Mouse (Mus musculus) limb, embryonic 15.5 days (tissue): Measurements from ENCODE around the gene Grin3b. TPM values are rescaled to one million over a fixed set of nuclear protein-coding genes. Genes with fewer than 3 reads are reported as not detected.

ENCODE experiments used
- ATAC-seq: fragments of 200-750 bp; cut with Nextera tagmentation; 2 replicates; pipeline ENCODE4 v1.8.0; 2017; ENCODE audit warnings: low read depth, moderate TSS enrichment; ENCODE audit not compliant: insufficient number of reproducible peaks, low FRiP score, low TSS enrichment
- H3K27ac ChIP-seq: fragments of 300-500 bp; sonication (generic); 2 replicates; pipeline ENCODE4 v1.5.1; 2015; ENCODE audit warnings: moderate library complexity, mild to moderate bottlenecking, inconsistent platforms
- H3K27me3 ChIP-seq: fragments of 300-500 bp; sonication (generic); 2 replicates; pipeline ENCODE4 v1.6.1; 2015; ENCODE audit warnings: inconsistent platforms
- H3K36me3 ChIP-seq: fragments of 300-500 bp; sonication (generic); 2 replicates; pipeline ENCODE4 v1.6.1; 2015; ENCODE audit warnings: inconsistent platforms
- H3K4me1 ChIP-seq: fragments of 300-500 bp; sonication (generic); 2 replicates; pipeline ENCODE4 v1.6.1; 2015; ENCODE audit warnings: inconsistent platforms
- H3K4me2 ChIP-seq: fragments of 300-500 bp; sonication (generic); 2 replicates; pipeline ENCODE4 v1.6.1; 2015; ENCODE audit warnings: mild to moderate bottlenecking, inconsistent platforms
- H3K4me3 ChIP-seq: fragments of 300-500 bp; sonication (generic); 2 replicates; pipeline ENCODE4 v1.5.1; 2015; ENCODE audit warnings: mild to moderate bottlenecking, inconsistent platforms
- H3K9ac ChIP-seq: fragments of 300-500 bp; sonication (generic); 2 replicates; pipeline ENCODE4 v1.6.1; 2015; ENCODE audit warnings: inconsistent platforms
- H3K9me3 ChIP-seq: fragments of 300-500 bp; sonication (generic); 2 replicates; pipeline ENCODE4 v1.6.1; 2016; ENCODE audit warnings: inconsistent platforms
- WGBS: fragments of 180-500 bp; shearing (Covaris S2); methylation state at CpG from one replicate; pipeline ENCODE4 v1.1.7; 2015; 5-methylcytosine and 5-hydroxymethylcytosine counted together
- polyA plus RNA-seq: library from polyadenylated mRNA; unstranded; fragments of >200 nt; fragmentation: Nextera tagmentation; extraction: Ambion mirVana; gene quantifications from 2 replicates; pipeline ENCODE4 v1.2.1, GENCODE M21; 2015

Gene Grin3b
- polyA plus RNA-seq, 1 experiment from 2014 or later = 0.64 TPM

DNA sequence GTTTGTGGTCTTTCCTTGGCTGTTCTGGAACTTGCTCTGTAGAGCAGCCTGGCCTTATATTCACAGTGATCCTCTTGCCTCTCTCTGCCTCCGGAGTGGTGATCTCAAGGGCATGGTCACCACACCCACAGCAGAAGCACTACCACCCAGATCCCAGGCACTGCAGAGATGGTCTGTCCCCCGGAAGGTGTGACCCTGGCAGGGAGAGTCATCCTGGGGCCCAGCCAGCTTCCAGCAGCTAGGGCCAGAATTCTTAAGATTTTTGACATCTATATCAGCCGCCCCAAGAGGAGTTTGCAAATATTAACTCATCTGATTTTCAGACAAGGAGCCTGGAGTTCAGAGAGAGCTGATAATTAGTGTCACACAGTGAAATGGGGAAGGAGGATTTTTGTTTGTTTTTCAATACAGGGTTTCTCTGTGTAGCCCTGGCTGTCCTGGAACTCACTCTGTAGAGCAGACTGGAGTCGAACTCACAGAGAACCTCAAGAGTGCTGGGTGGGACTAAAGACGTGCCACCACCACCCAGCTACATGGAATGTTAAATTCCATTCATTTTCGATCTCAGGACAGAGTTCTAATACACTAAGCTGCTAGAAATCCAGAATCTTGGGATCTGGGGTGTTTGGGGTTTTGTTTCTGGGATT, 15.8 kb downstream of the Grin3b start:
- Histone ChIP-seq H3K36me3 (peaks cover 9% of the 10 kb centered on the region), H3K9me3 (no peaks in the 10 kb centered on the region), H3K9ac (0 out of 2 replicates have a peak overlapping the region, but pooled peaks have one; percentile 41), H3K4me3 (peak overlapping the region; percentile 81), H3K27ac (peak overlapping the region; percentile 99), H3K4me1 (peaks cover 62% of the 10 kb centered on the region), H3K27me3 (no peaks in the 10 kb centered on the region), H3K4me2 (peak overlapping the region; percentile 92)
- no peak for ATAC-seq
- 27% methylated on average over 6 of the region's 6 CpGs for WGBS

DNA sequence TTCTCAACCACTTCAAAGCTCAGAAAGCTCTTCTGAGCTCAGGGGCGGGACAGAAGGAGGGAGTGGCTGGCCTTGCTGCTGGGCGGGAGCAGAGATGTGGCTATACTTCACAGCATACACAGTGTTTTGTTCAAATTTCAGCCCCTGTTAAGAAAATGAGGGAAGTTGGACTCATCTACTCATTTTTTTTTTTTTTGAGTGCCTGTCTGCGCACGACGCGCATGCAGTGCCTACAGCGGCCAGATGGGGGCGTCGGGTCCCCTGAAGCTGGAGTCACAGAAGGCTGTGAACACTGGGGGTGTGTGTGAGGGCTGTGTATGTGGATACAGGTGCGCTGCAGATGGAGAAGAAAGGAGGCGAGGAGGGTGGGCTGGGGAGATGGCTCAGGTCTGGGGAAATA, 16.4 kb downstream of the Grin3b start:
- Histone ChIP-seq H3K36me3 (peaks cover 15% of the 10 kb centered on the region), H3K9ac (no peak overlapping the region), H3K4me3 (peak overlapping the region; percentile 61; the same call in 1 of the 2 replicates), H3K27me3 (no peaks in the 10 kb centered on the region), H3K9me3 (no peaks in the 10 kb centered on the region), H3K27ac (peak overlapping the region; percentile 99), H3K4me1 (peaks cover 57% of the 10 kb centered on the region), H3K4me2 (peak overlapping the region; percentile 92)
- 4% methylated on average over 11 of the region's 11 CpGs for WGBS
- ATAC-seq = no peak

GRCm38 (mm10) chr10:79987771-79988505, 17.4 kb downstream of the Grin3b start:
- H3K4me3 ChIP-seq = peak overlapping the region; percentile 61
- H3K36me3 ChIP-seq = peaks cover 22% of the 10 kb centered on the region
- peak overlapping the region; percentile 67 for H3K9ac ChIP-seq
- 9% methylated on average over 27 of the region's 27 CpGs for WGBS
- H3K4me2 ChIP-seq = peak overlapping the region; percentile 92
- ATAC-seq = no peak
- peaks cover 50% of the 10 kb centered on the region for H3K4me1 ChIP-seq
- no peaks in the 10 kb centered on the region for H3K27me3 ChIP-seq
- H3K27ac ChIP-seq = peak overlapping the region; percentile 99
- no peaks in the 10 kb centered on the region for H3K9me3 ChIP-seq

DNA sequence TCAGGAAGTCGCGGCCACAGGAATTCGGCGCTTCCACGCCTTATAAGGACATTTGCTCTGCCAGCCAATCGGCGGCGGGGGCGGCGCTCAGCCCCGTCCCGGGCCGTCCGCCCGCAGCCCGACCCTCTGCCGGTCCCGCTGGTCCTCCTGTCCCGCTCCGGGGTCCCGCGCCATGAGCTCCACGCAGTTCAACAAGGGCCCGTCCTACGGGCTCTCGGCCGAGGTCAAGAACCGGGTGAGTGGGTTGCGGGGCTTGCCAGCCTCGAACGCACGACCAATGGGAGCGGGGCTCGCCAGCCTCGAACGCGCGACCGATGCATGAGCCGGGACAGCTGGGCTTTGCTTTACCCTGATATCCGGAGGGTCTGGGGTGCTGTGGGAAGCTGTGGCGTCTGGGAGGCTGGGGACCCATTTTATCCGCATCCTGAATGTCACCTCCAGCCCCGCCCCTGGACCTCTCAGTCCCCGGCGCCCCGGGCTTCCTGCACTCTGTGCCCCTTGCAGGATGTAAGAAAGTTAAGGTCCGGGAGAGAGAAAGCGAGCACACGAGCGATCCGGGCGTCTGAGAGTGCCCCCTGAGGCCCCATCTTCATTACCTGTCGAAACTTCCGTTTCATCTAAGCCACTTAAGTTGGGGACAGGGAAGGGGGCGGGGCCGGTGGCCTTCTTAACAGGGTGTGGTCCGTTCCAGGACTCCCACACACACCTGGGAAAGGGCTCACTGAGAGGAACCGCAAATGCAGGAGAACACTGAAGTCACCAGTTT, 18.2 kb downstream of the Grin3b start, which contains the start of gene Cnn2:
Gene Cnn2, plus strand, starts transcription at position 79 of the 766 bp plus-strand sequence.
- H3K27me3 ChIP-seq = no peaks in the 10 kb centered on the region
- peak within 1 kb of the TSS; percentile 61 for H3K4me3 ChIP-seq
- no peak for ATAC-seq
- H3K9ac ChIP-seq = peak within 1 kb of the TSS; percentile 67
- peaks cover 43% of the 10 kb centered on the region for H3K4me1 ChIP-seq
- no peaks in the 10 kb centered on the region for H3K9me3 ChIP-seq
- peaks cover 30% of the 10 kb centered on the region for H3K36me3 ChIP-seq
- peak within 1 kb of the TSS; percentile 99 for H3K27ac ChIP-seq
- WGBS = under 1% methylated on average over 59 of the region's 59 CpGs
- peak within 1 kb of the TSS; percentile 92 for H3K4me2 ChIP-seq

DNA sequence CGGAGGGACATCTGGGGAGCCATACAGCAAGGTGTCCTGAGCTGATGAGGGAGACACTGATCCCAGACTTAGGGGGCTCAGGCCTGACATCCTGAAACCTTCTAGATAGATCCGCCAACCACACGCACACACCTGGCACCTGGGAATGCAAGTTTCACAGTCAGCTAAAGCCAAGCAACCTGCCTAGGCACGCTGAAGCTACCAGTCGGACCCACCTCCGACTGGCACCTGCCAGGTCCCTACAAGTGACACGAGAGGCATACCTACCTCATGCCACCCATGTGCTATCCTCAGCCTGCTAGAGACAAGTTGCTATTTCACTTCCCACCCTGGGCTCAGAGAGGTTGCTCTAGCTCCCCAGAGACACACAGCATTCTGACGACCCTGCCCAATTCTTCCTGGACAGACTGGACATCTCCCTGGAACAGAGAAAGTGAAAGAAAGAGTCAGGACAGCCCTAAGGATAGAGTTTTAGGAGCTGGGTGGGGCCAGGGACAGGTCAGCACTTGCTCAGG, 18.8 kb downstream of the Grin3b start:
- peaks cover 43% of the 10 kb centered on the region for H3K4me1 ChIP-seq
- H3K36me3 ChIP-seq = peaks cover 36% of the 10 kb centered on the region
- ATAC-seq = no peak
- no peaks in the 10 kb centered on the region for H3K27me3 ChIP-seq
- WGBS = 23% methylated on average over 8 of the region's 8 CpGs
- peak overlapping the region; percentile 67 for H3K9ac ChIP-seq
- peak overlapping the region; percentile 99 for H3K27ac ChIP-seq
- H3K4me3 ChIP-seq = peak overlapping the region; percentile 61
- H3K9me3 ChIP-seq = no peaks in the 10 kb centered on the region
- H3K4me2 ChIP-seq = peak overlapping the region; percentile 92

DNA sequence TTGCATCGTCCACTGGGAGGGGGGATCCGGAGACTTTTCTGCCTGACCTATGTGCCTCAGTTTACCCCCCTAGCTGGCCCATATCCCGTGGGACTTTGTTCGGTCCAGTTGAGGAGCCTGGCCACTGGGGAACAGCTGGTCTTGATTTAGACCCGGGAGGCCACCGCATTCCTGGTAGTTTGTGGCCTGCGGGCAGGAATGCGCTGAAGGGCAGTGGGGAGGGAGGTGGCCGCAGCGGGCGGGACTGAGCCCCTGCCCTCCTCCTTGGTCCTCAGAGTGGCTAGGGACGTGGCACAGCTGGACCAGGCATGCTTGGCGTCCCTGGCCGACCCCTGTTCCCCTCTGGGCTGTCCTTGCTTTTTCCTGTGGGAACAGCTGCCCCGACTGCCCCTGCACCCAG, 19.4 kb downstream of the Grin3b start:
- peak overlapping the region; percentile 1; the same call in 1 of the 2 replicates for H3K9ac ChIP-seq
- no peaks in the 10 kb centered on the region for H3K27me3 ChIP-seq
- peak overlapping the region; percentile 92 for H3K4me2 ChIP-seq
- WGBS = 12% methylated on average over 14 of the region's 15 CpGs
- peaks cover 43% of the 10 kb centered on the region for H3K4me1 ChIP-seq
- no peaks in the 10 kb centered on the region for H3K9me3 ChIP-seq
- ATAC-seq = no peak
- H3K36me3 ChIP-seq = peaks cover 42% of the 10 kb centered on the region
- peak overlapping the region; percentile 70 for H3K27ac ChIP-seq
- peak overlapping the region; percentile 61 for H3K4me3 ChIP-seq

- peaks cover 45% of the 10 kb centered on the region for H3K36me3 ChIP-seq
These were observed 20.6 kb downstream of the Grin3b start for GRCm38 (mm10) chr10:79991099-79991498.

DNA sequence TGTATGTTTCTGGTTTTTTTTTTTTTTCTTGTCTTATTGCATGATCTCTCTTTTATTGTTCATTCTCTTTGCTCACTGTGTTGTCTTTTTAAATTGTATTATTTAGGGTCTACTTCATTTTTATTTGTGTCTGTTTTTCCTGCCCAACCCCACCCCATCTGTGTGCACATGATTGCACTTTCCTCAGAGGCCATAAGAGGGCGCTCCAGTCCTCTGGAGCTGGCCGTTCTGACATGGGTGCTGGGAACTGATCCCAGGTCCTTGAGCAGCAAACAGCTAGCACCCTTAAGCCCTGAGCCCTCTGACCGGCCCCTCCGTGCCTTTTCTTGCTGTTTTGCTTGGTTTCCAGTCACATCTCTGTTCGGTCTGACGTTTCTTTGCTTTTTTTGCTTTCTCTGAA, 21.0 kb downstream of the Grin3b start:
- no peak overlapping the region for H3K4me3 ChIP-seq
- 90% methylated on average over 6 of the region's 6 CpGs for WGBS

More at GRCm38 (mm10) chr10:79991099-79991498, 20.6 kb downstream of the Grin3b start:
- WGBS = 72% methylated on average over 12 of the region's 12 CpGs
- Histone ChIP-seq H3K9ac (no peak overlapping the region), H3K4me1 (peaks cover 39% of the 10 kb centered on the region), H3K4me3 (no peak overlapping the region), H3K27me3 (no peaks in the 10 kb centered on the region), H3K27ac (no peak overlapping the region), H3K9me3 (no peaks in the 10 kb centered on the region), H3K4me2 (no peak overlapping the region)
- ATAC-seq = no peak

GRCm38 (mm10) chr10:79994397-79995115, 24.0 kb downstream of the Grin3b start:
- H3K9ac ChIP-seq = no peak overlapping the region
- H3K4me2 ChIP-seq = no peak overlapping the region
- H3K9me3 ChIP-seq = no peaks in the 10 kb centered on the region
- no peak overlapping the region for H3K27ac ChIP-seq
- H3K4me3 ChIP-seq = no peak overlapping the region
- peaks cover 45% of the 10 kb centered on the region for H3K36me3 ChIP-seq
- H3K27me3 ChIP-seq = peaks cover 13% of the 10 kb centered on the region; the same call in 1 of the 2 replicates
- peaks cover 25% of the 10 kb centered on the region for H3K4me1 ChIP-seq
- ATAC-seq = no peak
- 85% methylated on average over 16 of the region's 16 CpGs for WGBS

More for the DNA sequence above, 21.0 kb downstream of the Grin3b start:
- H3K4me2 ChIP-seq = no peak overlapping the region
- no peak for ATAC-seq
- H3K36me3 ChIP-seq = peaks cover 45% of the 10 kb centered on the region
- peaks cover 34% of the 10 kb centered on the region for H3K4me1 ChIP-seq
- no peak overlapping the region for H3K9ac ChIP-seq
- H3K27ac ChIP-seq = no peak overlapping the region
- H3K27me3 ChIP-seq = no peaks in the 10 kb centered on the region
- no peaks in the 10 kb centered on the region for H3K9me3 ChIP-seq

- 0 out of 2 replicates have a peak overlapping the region, but pooled peaks have one; percentile 3 for H3K27ac ChIP-seq
- H3K27me3 ChIP-seq = peaks cover 16% of the 10 kb centered on the region; the same call in 1 of the 2 replicates
- peaks cover 19% of the 10 kb centered on the region for H3K4me1 ChIP-seq
- no peak for ATAC-seq
- no peaks in the 10 kb centered on the region for H3K9me3 ChIP-seq
- peaks cover 45% of the 10 kb centered on the region for H3K36me3 ChIP-seq
- WGBS = 86% methylated on average over 1 of the region's 1 CpGs
- H3K9ac ChIP-seq = no peak overlapping the region
- no peak overlapping the region for H3K4me3 ChIP-seq
- H3K4me2 ChIP-seq = no peak overlapping the region
These were observed 25.1 kb downstream of the Grin3b start for GRCm38 (mm10) chr10:79995636-79996035.
